Mouse (Mus musculus): ENCODE measurements around the gene Ints5. TPM values are rescaled to one million over a fixed set of nuclear protein-coding genes. Genes with fewer than 3 reads are reported as not detected.
"Not testable (repeated sequence)": the region's sequence is repeated elsewhere in the genome, so short reads cannot be mapped to it uniquely, and the experiment has no call there.

Ints5 gene
- total RNA-seq, 2 experiments from 2014 or later, result 29.6 to 30.9 TPM

DNA sequence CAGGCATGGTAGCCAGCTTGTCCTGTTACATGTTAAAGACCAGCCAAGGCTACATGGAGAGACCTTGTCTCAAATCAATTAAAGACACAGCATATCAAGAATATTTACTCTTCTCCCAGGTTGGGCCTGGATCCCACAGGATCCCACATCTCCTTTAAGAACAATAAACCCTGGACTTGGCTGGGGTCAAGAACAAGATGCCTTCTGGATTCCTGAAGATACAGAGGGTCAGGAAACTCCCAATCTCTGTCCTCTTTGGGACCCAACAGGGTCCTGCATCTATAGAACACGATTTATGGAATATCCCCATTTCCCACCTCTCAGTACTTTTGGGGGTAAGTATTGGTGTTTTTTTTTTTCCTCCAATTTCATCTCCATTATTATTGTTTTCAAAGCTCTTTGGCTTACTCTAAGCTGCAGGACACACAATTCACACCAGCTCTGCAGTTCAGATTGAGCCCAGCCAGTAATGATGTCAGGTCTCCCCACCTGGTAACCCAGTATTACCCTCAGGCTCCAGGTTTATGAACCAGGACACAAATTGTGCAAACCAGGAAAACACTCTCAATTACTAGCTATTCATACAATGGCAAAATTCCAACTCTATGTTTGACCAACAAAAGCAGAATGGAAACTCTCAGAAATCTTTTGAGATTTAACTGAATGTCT lies 5.8 kb upstream of the Ints5 start:
- no peak for DNase-seq (ENCODE audit: low spot score in 2 of 2)

GRCm38 (mm10) chr19:8887585-8888463 lies 5.0 kb upstream of the Ints5 start:
- DNase-seq (ENCODE audit: low spot score in 2 of 2), result no peak

DNA sequence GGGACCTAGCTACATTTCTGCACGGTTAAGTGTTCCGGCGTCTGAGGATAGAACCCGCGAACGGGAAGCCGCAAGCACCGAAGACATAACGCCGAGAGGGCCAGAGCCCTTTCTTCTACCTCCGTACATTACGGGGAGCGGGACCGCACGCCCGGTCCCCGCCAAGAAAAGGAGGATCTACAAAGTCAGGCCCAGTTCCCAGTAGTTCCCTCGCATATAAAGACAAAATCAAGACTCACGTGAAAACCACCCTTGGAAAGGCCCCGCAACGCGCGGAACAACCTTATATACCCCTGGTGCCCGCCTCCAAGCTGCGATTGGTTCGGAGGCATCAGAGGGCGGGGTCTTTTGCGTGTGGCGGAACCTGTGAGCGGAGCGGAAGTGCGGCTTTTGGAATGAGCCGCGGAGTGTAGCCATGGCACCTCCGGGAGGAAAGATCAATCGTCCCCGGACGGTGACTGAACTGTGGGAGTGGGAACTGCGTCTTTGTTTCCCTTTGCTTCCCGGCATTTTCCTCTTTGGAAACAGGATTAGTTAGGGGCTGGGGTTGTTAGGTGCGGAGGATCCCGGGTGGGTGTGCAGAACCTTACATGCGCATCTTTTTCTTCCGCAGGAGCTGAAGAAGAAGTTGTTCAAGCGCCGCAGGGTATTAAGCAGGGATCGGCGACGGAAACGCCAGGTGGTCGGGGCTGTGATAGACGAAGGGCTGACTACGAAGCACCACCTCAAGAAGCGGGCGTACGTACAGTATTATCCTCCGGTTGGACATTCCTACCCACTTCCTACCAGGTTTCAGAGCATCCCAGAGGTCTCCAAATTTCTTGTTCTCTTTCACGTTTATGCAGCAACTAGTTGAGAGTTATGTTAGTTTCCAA lies 4.1 kb upstream of the Ints5 start, which contains the start of the genes 1810009A15Rik and Gm49416:
Gene 1810009A15Rik, plus strand, starts transcription at position 343 of the 875 bp plus-strand sequence.
Gene Gm49416, plus strand, starts transcription at position 416 of the 875 bp plus-strand sequence.
- peak; percentile 78 to 91 for DNase-seq (ENCODE audit: low spot score in 2 of 2)

DNA sequence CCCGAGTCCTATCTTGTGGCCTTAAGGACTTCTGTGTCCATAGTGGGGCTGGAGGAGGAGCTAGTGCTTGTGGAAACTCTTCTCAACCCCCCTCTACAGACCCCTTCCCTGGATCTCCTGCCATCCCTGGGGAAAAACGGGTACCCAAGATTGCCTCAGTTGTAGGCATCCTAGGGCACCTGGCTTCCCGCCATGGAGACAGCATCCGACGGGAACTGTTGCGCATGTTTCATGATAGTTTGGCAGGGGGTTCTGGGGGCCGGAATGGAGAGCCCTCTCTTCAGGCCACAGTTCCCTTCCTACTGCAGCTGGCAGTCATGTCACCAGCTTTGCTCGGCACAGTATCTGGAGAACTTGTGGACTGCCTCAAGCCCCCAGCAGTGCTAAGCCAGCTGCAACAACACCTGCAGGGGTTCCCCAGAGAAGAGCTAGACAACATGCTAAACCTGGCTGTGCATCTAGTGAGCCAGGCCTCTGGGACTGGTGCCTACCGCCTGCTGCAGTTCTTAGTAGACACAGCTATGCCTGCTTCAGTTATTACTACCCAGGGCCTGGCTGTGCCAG lies 2.7 kb downstream of the Ints5 start:
- no peak for DNase-seq (ENCODE audit: low spot score in 2 of 2)

- DNase-seq (ENCODE audit: low spot score in 2 of 2), result not testable (repeated sequence)
These were observed 3.4 kb downstream of the Ints5 start for GRCm38 (mm10) chr19:8896231-8896630.

DNA sequence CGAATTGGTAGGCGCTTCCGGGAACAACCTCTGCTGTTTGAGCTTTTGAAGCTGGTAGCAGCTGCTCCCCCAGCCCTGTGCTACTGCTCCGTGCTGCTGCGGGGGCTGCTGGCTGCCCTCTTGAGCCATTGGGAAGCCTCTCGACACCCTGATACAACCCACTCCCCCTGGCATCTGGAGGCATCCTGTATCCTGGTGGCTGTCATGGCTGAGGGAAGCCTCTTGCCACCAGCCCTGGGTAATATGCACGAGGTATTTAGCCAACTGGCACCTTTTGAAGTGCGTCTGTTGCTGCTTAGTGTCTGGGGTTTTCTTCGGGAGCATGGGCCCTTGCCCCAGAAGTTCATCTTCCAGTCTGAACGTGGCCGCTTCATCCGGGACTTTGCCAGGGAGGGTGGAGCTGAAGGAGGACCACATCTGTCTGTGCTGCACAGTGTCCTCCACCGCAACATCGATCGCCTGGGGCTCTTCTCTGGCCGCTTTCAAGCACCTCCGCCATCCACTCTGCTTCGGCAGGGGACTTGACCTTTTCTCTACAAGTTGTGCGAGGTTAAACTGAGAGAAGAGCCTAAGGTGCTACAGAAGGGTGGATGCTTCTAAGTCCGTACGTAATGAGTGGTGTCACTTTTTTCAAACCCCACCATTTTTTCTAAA lies 4.5 kb downstream of the Ints5 start:
- peak in 1 of 2 experiments; percentile 37 for DNase-seq (ENCODE audit: low spot score in 2 of 2)

- peak; percentile 85 to 95 for DNase-seq (ENCODE audit: low spot score in 2 of 2)
These were observed 5.2 kb downstream of the Ints5 start, which contains the start of gene Ganab for GRCm38 (mm10) chr19:8897865-8898495. Gene Ganab, plus strand, starts transcription at chr19:8898071.

DNA sequence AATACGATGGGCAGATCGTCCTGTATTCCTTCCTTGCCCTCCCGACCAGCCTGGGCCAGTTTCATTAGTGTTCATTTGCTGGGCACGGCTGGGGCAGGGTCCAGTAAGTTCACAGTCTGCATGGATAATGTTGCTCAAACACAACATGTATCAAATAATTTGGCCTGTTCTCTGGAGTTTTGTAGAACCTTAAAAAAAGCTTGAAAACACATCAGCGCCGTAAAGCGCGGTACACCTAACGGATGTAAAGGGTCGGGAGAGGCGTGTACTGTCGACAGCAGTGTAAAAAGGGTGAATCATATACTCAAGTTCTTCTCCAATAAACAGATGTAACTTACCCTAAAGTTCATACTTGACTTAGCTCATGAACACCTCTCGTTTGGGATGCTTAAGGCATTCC lies 5.8 kb downstream of the Ints5 start:
- DNase-seq (ENCODE audit: low spot score in 2 of 2), result no peak

DNA sequence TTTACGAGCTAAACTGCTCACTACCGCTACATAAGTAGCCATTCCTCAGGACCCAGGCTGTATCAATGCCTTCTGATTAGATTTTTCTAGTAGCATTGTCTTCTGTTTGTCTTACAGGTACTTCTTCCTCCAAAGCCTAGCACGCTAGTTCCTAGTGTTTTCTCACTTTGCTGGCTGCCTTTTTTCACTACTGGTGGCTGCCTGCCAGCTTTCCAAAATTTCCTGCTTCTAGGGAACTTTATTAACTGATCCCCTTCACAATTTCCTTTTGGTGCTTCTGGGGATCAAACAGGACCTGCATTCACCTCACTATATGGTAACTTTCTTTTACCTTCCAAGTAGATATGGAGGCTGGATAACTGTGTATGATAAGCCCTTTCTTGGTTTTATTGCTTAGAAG lies 6.3 kb downstream of the Ints5 start:
- no peak for DNase-seq (ENCODE audit: low spot score in 2 of 2)

- DNase-seq (ENCODE audit: low spot score in 2 of 2), result no peak
These were observed 10.6 kb downstream of the Ints5 start for GRCm38 (mm10) chr19:8903412-8903811.

DNA sequence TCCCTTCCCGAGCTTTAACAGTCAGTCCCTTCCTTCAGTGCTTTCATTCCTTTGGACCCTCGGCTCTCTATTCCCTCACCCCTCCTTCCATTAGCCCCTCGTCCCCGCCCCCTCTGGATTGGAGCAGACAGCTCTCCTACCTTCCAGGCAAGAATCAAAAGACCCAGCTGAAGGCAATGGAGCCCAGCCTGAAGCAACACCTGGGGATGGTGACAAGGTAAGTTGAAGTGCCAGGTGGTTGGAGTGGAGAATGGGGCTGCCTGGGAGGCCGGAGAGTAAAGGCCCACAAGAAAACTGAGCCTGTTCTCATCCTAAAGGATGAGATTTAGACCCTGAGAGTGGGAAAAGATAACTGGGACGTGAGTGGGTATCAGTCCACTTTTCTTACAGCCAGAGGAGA lies 15.7 kb downstream of the Ints5 start:
- DNase-seq (ENCODE audit: low spot score in 2 of 2), result no peak

- DNase-seq (ENCODE audit: low spot score in 2 of 2), result no peak
These were observed 19.0 kb downstream of the Ints5 start for GRCm38 (mm10) chr19:8911810-8912209.

DNA sequence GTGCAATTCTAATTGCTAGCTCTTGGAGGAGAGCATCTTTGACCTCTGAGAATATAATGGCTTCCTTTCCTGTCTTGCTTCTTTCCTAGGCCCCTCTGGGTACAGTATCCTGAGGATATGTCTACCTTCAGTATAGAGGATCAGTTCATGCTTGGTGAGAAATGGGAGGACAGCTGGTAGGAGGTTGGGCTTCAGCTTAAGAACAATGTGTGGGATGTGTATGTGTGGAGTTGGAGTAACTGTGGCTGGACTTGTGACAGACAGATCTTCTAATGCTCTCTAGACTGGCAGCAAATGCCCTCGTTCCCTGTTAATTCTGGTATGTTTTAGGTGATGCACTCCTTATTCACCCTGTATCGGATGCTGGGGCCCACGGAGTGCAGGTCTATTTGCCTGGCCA lies 21.4 kb downstream of the Ints5 start:
- no peak for DNase-seq (ENCODE audit: low spot score in 2 of 2)

DNA sequence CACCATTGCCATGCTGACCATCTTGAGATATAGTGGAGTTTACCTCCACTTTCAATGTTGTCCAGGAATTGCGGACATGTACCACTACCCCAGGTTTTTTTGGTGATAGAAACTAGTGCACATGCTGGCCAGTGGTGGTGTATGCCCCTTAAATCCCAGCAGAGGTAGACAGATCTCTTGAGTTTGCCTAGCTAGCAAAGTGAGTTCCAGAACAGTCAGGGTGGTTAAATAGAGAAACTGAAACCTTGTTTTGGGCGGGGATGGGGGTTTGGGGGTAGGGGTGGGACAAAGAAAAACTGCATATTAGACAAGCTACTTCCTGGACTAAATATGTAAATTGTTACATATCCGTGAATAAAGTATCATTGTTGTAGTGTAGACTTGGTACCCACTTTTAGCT lies 26.2 kb downstream of the Ints5 start:
- DNase-seq (ENCODE audit: low spot score in 2 of 2), result no peak

- DNase-seq (ENCODE audit: low spot score in 2 of 2), result no peak
These were observed 26.9 kb downstream of the Ints5 start for GRCm38 (mm10) chr19:8919684-8920072.

GRCm38 (mm10) chr19:8920073-8920736 lies 27.4 kb downstream of the Ints5 start, which contains the start of gene B3gat3:
Gene B3gat3, plus strand, starts transcription at chr19:8920374.
- DNase-seq (ENCODE audit: low spot score in 2 of 2), result peak; percentile 82 to 89

DNA sequence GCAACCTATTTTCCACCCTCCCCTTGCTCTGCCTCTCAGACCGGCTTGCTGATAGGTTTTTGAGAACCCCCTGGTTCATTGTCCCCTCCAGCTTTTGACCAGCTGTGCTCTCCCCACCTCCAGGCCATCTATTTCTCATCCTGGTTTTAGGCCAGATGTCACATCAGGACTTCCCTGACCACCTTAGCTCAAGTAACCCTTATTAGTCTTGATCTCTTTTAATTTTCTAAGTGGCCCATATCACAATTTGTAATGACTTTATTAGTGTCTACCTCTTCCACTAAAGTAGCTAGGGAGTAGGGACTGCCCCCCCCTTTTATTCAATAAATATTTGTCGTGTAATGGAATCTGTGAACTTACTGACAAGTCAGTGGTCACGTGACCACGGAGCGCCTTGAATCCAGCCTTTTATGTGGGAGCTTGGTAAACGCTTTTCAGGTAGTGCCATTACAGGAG lies 28.1 kb downstream of the Ints5 start:
- no peak for DNase-seq (ENCODE audit: low spot score in 2 of 2)

GRCm38 (mm10) chr19:8921741-8922140 lies 28.9 kb downstream of the Ints5 start:
- no peak for DNase-seq (ENCODE audit: low spot score in 2 of 2)

- no peak for DNase-seq (ENCODE audit: low spot score in 2 of 2)
These were observed 34.0 kb downstream of the Ints5 start for GRCm38 (mm10) chr19:8926766-8927165.
